Mouse (Mus musculus) stomach, embryonic 14.5 days (tissue): Measurements from ENCODE around the gene Tgm7. TPM values are rescaled to one million over a fixed set of nuclear protein-coding genes. Genes with fewer than 3 reads are reported as not detected.
"Not testable (repeated sequence)": the region's sequence is repeated elsewhere in the genome, so short reads cannot be mapped to it uniquely, and the experiment has no call there.

Experiments used
- ATAC-seq: fragments of 200-750 bp; cut with Nextera tagmentation; 2 replicates; pipeline ENCODE4 v1.8.0; 2017; ENCODE audit warnings: low read depth, moderate TSS enrichment; ENCODE audit not compliant: insufficient number of reproducible peaks, insufficient read depth, low FRiP score
- H3K27ac ChIP-seq: fragments of 300-500 bp; sonication (generic); 2 replicates; pipeline ENCODE4 v1.5.1; 2014; ENCODE audit warnings: mild to moderate bottlenecking, low read length, moderate library complexity, mixed read lengths
- H3K27me3 ChIP-seq: fragments of 300-500 bp; sonication (generic); 2 replicates; pipeline ENCODE4 v1.6.1; 2014; ENCODE audit warnings: low read length, control low read depth, mixed read lengths; ENCODE audit not compliant: control insufficient read depth, insufficient read depth
- H3K36me3 ChIP-seq: fragments of 300-500 bp; sonication (generic); 2 replicates; pipeline ENCODE4 v1.6.1; 2014; ENCODE audit warnings: mild to moderate bottlenecking, control low read depth, low read length, moderate library complexity, mixed read lengths; ENCODE audit not compliant: control insufficient read depth, insufficient read depth
- H3K4me1 ChIP-seq: fragments of 300-500 bp; sonication (generic); 2 replicates; pipeline ENCODE4 v1.6.1; 2014; ENCODE audit warnings: low read length, control low read depth, mixed read lengths; ENCODE audit not compliant: control insufficient read depth, insufficient read depth
- H3K4me2 ChIP-seq: fragments of 300-500 bp; sonication (generic); replicated peaks from 2 replicates; pipeline ENCODE4 v1.6.1; 2014; ENCODE audit warnings: low read depth, low read length, control low read depth
- H3K4me3 ChIP-seq: fragments of 300-500 bp; sonication (generic); 2 replicates; pipeline ENCODE4 v1.5.1; 2014; ENCODE audit warnings: low read depth, low read length, control low read depth
- H3K9ac ChIP-seq: fragments of 300-500 bp; sonication (generic); replicated peaks from 2 replicates; pipeline ENCODE4 v1.6.1; 2014; ENCODE audit warnings: low read depth, mild to moderate bottlenecking, control low read depth, low read length, moderate library complexity, mixed read lengths
- H3K9me3 ChIP-seq: fragments of 300-500 bp; sonication (generic); 2 replicates; pipeline ENCODE4 v1.6.1; 2016; ENCODE audit warnings: low read depth, low read length, control low read depth; ENCODE audit not compliant: control insufficient read depth
- WGBS: fragments of 180-500 bp; shearing (Covaris S2); extraction: QIAGEN DNeasy Blood & Tissue Kit; methylation state at CpG from one replicate; pipeline ENCODE4 v1.1.7; 2014; 5-methylcytosine and 5-hydroxymethylcytosine counted together
- polyA plus RNA-seq: library from polyadenylated mRNA; unstranded; fragments of >200 nt; fragmentation: Nextera tagmentation; extraction: Ambion mirVana; gene quantifications from 2 replicates; pipeline ENCODE4 v1.2.1, GENCODE M21; 2014

The Tgm7 gene
- polyA plus RNA-seq, 1 experiment from 2014 or later: not detected

DNA sequence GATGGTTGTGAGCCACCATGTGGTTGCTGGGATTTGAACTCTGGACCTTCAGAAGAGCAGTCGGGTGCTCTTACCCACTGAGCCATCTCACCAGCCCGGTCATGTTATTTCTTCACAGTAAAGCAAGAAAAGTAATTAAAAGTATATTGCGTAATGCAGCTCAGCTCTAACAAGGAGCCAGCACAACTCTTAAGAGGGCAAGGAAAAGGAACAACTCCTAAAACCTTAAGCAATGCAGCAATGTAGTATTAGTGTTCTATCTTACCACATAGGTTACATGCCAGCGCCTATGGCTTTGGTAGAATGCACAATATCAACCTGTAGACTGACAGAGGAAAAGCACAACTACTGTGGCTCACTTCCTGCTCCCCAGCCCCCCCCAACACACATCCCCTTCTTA, 27.8 kb upstream of the Tgm7 start:
- 95% methylated on average over 4 of the region's 4 CpGs for WGBS

GRCm38 (mm10) chr2:121132822-121133221, 23.2 kb upstream of the Tgm7 start:
- H3K4me2 ChIP-seq: no peak overlapping the region
- no peak overlapping the region for H3K4me3 ChIP-seq
- H3K4me1 ChIP-seq: no peaks in the 10 kb centered on the region
- no peak overlapping the region for H3K9ac ChIP-seq
- no peak overlapping the region for H3K27ac ChIP-seq
- WGBS: 60% methylated on average over 1 of the region's 1 CpGs
- no peaks in the 10 kb centered on the region for H3K9me3 ChIP-seq
- H3K27me3 ChIP-seq: no peaks in the 10 kb centered on the region
- H3K36me3 ChIP-seq: no peaks in the 10 kb centered on the region
- ATAC-seq: no peak

More for the DNA sequence above, 27.8 kb upstream of the Tgm7 start:
- Histone ChIP-seq H3K27ac (no peak overlapping the region), H3K4me1 (peaks cover 15% of the 10 kb centered on the region), H3K4me2 (no peak overlapping the region), H3K27me3 (no peaks in the 10 kb centered on the region), H3K9ac (no peak overlapping the region), H3K9me3 (0 out of 2 replicates have a peak, but pooled peaks cover 5% of the 10 kb centered on the region), H3K36me3 (peaks cover 7% of the 10 kb centered on the region; the same call in 1 of the 2 replicates), H3K4me3 (no peak overlapping the region)
- no peak for ATAC-seq

DNA sequence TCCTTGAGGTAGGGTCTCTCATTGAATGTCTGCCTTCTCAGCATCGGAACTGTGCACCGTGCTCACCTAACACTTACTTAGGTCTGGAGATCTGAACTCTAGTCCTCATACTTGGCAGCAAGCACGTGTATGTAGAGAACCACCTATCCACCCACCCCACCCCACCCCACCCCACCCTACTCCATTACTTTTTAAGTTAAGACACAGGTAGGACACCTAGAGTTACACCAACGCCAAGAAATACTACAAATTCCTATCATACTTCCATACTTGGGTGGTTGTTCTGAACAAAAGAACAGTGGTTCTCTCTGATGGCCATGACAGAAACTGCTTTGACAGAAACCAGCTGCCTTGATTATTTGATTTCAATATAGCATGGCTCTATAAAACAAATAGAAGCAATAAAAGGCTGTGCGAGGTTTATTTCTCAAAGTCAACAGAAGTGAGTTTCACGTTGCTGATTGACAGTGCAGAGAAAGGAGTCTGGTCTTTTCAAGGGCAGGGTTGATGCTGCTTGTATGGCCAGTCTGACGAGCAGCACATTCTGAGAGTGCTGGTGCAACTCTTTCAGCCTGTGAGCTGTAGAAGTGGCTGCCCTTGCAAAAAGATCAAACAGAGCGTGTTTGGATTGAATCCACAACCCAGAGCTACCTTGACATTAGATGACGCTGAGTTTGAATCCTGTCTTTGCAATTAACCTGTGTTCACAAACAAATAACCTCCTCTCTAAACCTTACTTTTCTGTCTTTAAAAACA, 19.4 kb upstream of the Tgm7 start:
- Histone ChIP-seq H3K4me3 (no peak overlapping the region), H3K27ac (no peak overlapping the region), H3K27me3 (no peaks in the 10 kb centered on the region), H3K4me2 (no peak overlapping the region), H3K4me1 (no peaks in the 10 kb centered on the region), H3K9me3 (no peaks in the 10 kb centered on the region), H3K9ac (no peak overlapping the region), H3K36me3 (no peaks in the 10 kb centered on the region)
- 56% methylated on average over 9 of the region's 9 CpGs for WGBS
- no peak for ATAC-seq

DNA sequence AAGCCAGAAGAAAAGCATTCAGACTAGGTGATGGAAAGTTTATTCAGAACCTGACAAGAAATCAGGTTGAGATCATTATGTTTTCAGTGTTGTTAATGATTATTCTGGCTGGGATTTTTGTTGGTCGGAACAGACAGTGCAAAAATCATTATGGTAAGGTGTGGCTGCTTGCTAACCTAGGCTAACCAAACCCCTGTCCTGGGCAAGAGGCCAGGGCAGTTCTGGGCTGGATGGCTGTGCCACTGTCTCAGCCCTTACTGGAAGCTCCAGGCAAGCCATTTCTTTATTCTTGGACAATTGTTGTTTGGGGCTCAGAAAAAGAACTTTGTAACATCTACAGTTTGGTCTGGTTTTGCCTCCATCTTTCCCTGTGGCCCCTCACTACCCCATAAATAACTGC, 17.9 kb upstream of the Tgm7 start:
- Histone ChIP-seq H3K27ac (no peak overlapping the region), H3K4me3 (no peak overlapping the region), H3K4me1 (no peaks in the 10 kb centered on the region), H3K4me2 (no peak overlapping the region), H3K36me3 (no peaks in the 10 kb centered on the region), H3K9me3 (no peaks in the 10 kb centered on the region), H3K27me3 (no peaks in the 10 kb centered on the region), H3K9ac (no peak overlapping the region)
- 50% methylated on average over 1 of the region's 1 CpGs for WGBS
- no peak for ATAC-seq

GRCm38 (mm10) chr2:121126302-121126701, 16.7 kb upstream of the Tgm7 start:
- H3K4me3 ChIP-seq, H3K36me3 ChIP-seq, H3K27me3 ChIP-seq, H3K9ac ChIP-seq, ATAC-seq, H3K4me2 ChIP-seq, H3K4me1 ChIP-seq, H3K9me3 ChIP-seq, H3K27ac ChIP-seq: not testable (repeated sequence)
- 92% methylated on average over 5 of the region's 5 CpGs for WGBS

GRCm38 (mm10) chr2:121119260-121119659, 9.7 kb upstream of the Tgm7 start:
- no peak for ATAC-seq
- Histone ChIP-seq H3K27ac (no peak overlapping the region), H3K9ac (no peak overlapping the region), H3K4me3 (no peak overlapping the region), H3K9me3 (no peaks in the 10 kb centered on the region), H3K27me3 (no peaks in the 10 kb centered on the region), H3K4me1 (no peaks in the 10 kb centered on the region), H3K4me2 (no peak overlapping the region), H3K36me3 (no peaks in the 10 kb centered on the region)
- 76% methylated on average over 3 of the region's 3 CpGs for WGBS

DNA sequence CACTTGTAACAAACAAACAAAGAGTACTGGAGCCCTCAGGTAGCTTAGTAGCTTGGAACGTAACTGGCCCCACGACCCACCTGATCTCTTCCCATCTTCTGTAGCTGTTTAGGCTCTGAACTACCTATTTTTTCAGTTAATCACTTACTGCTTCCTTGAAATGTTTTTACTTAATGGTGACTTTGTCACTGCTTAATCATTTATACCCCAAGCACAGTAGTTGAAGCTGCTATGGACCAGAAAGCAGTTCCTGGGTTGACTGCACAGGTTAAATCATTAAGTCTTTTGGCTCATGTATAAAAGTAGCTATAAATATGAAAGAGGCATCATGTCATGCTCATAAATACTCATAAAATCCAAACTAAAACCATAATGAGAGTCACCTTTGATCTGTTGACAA, 5.8 kb upstream of the Tgm7 start:
- no peaks in the 10 kb centered on the region for H3K4me1 ChIP-seq
- no peaks in the 10 kb centered on the region for H3K36me3 ChIP-seq
- ATAC-seq: no peak
- H3K9me3 ChIP-seq: no peaks in the 10 kb centered on the region
- 89% methylated on average over 2 of the region's 2 CpGs for WGBS
- no peak overlapping the region for H3K27ac ChIP-seq
- H3K4me2 ChIP-seq: no peak overlapping the region
- no peak overlapping the region for H3K4me3 ChIP-seq
- H3K27me3 ChIP-seq: no peaks in the 10 kb centered on the region
- H3K9ac ChIP-seq: no peak overlapping the region

GRCm38 (mm10) chr2:121105940-121106339, 3.7 kb downstream of the Tgm7 start:
- Histone ChIP-seq H3K4me3 (no peak overlapping the region), H3K4me1 (no peaks in the 10 kb centered on the region), H3K9ac (no peak overlapping the region), H3K27me3 (no peaks in the 10 kb centered on the region), H3K9me3 (no peaks in the 10 kb centered on the region), H3K36me3 (no peaks in the 10 kb centered on the region), H3K27ac (no peak overlapping the region), H3K4me2 (no peak overlapping the region)
- no peak for ATAC-seq

DNA sequence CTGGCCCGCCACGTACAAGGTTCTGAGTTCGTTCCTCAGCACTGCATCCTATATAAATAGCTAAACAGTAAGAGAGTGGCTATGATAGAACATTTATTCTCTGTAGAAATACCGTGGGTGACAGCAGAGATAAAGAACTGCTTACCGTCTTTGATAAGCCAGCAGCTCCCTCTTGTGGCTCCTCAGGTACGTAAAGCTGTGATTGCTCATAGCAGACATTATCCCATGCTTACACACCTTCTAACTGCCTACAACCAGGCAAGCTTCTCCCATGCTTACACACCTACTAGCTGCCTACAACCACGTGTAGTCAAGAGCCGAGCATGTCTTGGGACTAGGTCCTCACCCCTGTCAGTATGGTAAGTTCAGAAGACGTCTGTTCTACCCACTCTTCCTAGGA, 7.5 kb downstream of the Tgm7 start:
- no peak overlapping the region for H3K4me2 ChIP-seq
- no peaks in the 10 kb centered on the region for H3K4me1 ChIP-seq
- ATAC-seq: no peak; the same call in 1 of the 2 replicates
- no peak overlapping the region for H3K9ac ChIP-seq
- no peaks in the 10 kb centered on the region for H3K36me3 ChIP-seq
- H3K27me3 ChIP-seq: no peaks in the 10 kb centered on the region
- H3K4me3 ChIP-seq: no peak overlapping the region
- no peaks in the 10 kb centered on the region for H3K9me3 ChIP-seq
- 20% methylated on average over 9 of the region's 9 CpGs for whole genome bisulfite sequencing
- H3K27ac ChIP-seq: no peak overlapping the region
